Mouse (Mus musculus): ENCODE measurements around the gene Lrrn4. TPM values are rescaled to one million over a fixed set of nuclear protein-coding genes. Genes with fewer than 3 reads are reported as not detected.

Gene Lrrn4
- polyA plus RNA-seq, 1 experiment from 2014 or later: 0.90 TPM

DNA sequence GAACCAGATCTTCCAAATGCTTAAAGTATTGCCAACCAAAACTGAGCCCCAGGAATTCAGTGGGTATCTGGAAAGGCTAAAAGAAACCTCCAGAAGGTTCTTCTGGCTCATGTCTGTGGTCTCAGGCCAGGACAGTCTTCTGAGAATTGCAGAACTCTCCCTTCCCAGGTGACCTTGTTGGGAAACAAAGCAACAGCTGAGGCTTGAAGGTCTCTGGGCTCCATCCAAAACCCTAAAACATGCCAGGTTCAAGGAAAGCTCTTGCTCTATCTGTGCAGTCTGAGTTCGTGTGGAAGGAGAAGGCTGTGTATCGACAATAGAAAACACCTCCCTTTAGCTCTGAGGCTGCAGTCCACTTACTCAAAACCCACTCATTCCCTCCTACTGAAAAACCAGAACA is 24.3 kb upstream of the Lrrn4 start:
- Histone ChIP-seq H3K36me3 (ENCODE audit: control insufficient read depth, insufficient read depth) (no peaks in the 10 kb centered on the region), H3K9ac (ENCODE audit: low read depth, low read length) (no peak overlapping the region), H3K4me1 (ENCODE audit: control insufficient read depth, low read depth, low read length) (no peaks in the 10 kb centered on the region), H3K27ac (ENCODE audit: low read length) (no peak overlapping the region), H3K4me3 (ENCODE audit: low read depth, low read length) (no peak overlapping the region), H3K9me3 (replicated peaks; ENCODE audit: control insufficient read depth, low read length) (no peaks in the 10 kb centered on the region), H3K27me3 (ENCODE audit: control insufficient read depth, insufficient read depth, low read depth, low read length) (no peaks in the 10 kb centered on the region), H3K4me2 (ENCODE audit: low read depth, low read length) (no peak overlapping the region)
- 48% methylated on average over 2 of the region's 2 CpGs for WGBS (ENCODE audit: insufficient replicate concordance)
- no peak for ATAC-seq (ENCODE audit: low read depth)

DNA sequence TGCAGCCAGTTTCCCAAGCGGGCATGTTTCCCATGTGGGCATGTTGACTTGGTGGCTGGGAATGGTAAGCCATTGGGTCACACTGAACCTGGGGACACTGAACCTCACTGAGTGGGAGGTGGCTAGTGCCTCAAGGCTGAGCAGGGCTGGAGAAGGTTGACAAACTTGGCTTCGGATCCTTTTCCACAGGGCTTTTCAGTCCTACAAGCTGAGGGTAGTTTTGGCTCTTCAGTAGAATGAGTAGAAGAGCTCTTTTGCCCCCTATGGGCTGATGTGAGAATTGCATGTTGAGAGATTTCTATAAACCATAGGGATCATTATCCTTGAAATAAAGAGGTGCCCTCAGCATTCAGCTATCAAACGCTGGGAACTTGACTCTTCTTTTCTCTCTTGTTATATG is 22.8 kb upstream of the Lrrn4 start:
- H3K4me3 ChIP-seq (ENCODE audit: low read depth, low read length): no peak overlapping the region
- no peak overlapping the region for H3K27ac ChIP-seq (ENCODE audit: low read length)
- 27% methylated on average over 3 of the region's 3 CpGs for WGBS (ENCODE audit: insufficient replicate concordance)
- H3K27me3 ChIP-seq (ENCODE audit: control insufficient read depth, insufficient read depth, low read depth, low read length): no peaks in the 10 kb centered on the region
- H3K9me3 ChIP-seq (replicated peaks; ENCODE audit: control insufficient read depth, low read length): no peaks in the 10 kb centered on the region
- H3K4me2 ChIP-seq (ENCODE audit: low read depth, low read length): no peak overlapping the region
- no peak overlapping the region for H3K9ac ChIP-seq (ENCODE audit: low read depth, low read length)
- H3K4me1 ChIP-seq (ENCODE audit: control insufficient read depth, low read depth, low read length): no peaks in the 10 kb centered on the region
- H3K36me3 ChIP-seq (ENCODE audit: control insufficient read depth, insufficient read depth): no peaks in the 10 kb centered on the region
- no peak for ATAC-seq (ENCODE audit: low read depth)

DNA sequence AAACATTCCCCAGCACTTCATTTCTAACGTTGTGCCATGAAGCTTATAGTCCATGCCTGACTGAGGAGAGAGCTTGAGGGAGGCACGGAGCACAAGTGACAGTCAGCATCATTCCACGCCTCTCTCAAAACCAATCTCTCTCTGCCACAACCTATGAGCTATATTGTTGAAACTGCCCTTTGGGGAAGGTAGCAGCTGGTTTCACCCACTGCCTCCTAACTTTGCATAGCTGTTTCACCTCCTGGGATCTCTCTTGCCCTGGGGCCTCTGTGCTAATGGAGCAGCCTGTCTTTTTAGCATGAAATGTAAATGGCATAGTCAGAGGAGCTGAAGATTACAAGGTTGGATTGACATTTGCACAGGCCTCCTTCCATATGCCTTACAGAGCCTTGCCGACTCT is 21.4 kb upstream of the Lrrn4 start:
- no peak overlapping the region for H3K4me2 ChIP-seq (ENCODE audit: low read depth, low read length)
- WGBS (ENCODE audit: insufficient replicate concordance): 47% methylated on average over 4 of the region's 4 CpGs
- H3K4me1 ChIP-seq (ENCODE audit: control insufficient read depth, low read depth, low read length): no peaks in the 10 kb centered on the region
- ATAC-seq (ENCODE audit: low read depth): no peak
- no peaks in the 10 kb centered on the region for H3K36me3 ChIP-seq (ENCODE audit: control insufficient read depth, insufficient read depth)
- H3K27ac ChIP-seq (ENCODE audit: low read length): no peak overlapping the region
- H3K9ac ChIP-seq (ENCODE audit: low read depth, low read length): no peak overlapping the region
- no peak overlapping the region for H3K4me3 ChIP-seq (ENCODE audit: low read depth, low read length)
- no peaks in the 10 kb centered on the region for H3K27me3 ChIP-seq (ENCODE audit: control insufficient read depth, insufficient read depth, low read depth, low read length)
- H3K9me3 ChIP-seq (replicated peaks; ENCODE audit: control insufficient read depth, low read length): no peaks in the 10 kb centered on the region

DNA sequence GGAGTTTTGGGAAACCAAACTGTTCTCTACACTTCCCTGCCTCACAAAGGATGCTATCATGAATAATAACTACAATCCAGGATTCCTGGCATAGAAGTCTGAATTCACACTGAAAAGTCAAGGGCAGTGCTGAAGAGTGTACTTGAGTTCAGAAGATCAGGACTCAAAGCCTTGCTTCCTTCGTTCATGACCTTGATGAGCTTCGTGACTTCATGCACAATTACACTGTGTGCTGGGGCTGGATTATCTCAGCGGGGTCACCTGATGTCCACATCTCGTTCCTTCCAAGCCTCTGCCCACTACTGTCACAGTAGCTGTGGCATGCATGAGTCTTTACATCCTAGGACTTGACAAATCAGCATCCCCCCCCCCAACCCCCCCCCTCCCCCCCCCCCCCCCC is 20.9 kb upstream of the Lrrn4 start:
- no peaks in the 10 kb centered on the region for H3K4me1 ChIP-seq (ENCODE audit: control insufficient read depth, low read depth, low read length)
- no peak overlapping the region for H3K4me3 ChIP-seq (ENCODE audit: low read depth, low read length)
- no peaks in the 10 kb centered on the region for H3K36me3 ChIP-seq (ENCODE audit: control insufficient read depth, insufficient read depth)
- ATAC-seq (ENCODE audit: low read depth): no peak
- 59% methylated on average over 4 of the region's 4 CpGs for WGBS (ENCODE audit: insufficient replicate concordance)
- no peaks in the 10 kb centered on the region for H3K9me3 ChIP-seq (replicated peaks; ENCODE audit: control insufficient read depth, low read length)
- no peaks in the 10 kb centered on the region for H3K27me3 ChIP-seq (ENCODE audit: control insufficient read depth, insufficient read depth, low read depth, low read length)
- no peak overlapping the region for H3K9ac ChIP-seq (ENCODE audit: low read depth, low read length)
- no peak overlapping the region for H3K27ac ChIP-seq (ENCODE audit: low read length)
- no peak overlapping the region for H3K4me2 ChIP-seq (ENCODE audit: low read depth, low read length)

DNA sequence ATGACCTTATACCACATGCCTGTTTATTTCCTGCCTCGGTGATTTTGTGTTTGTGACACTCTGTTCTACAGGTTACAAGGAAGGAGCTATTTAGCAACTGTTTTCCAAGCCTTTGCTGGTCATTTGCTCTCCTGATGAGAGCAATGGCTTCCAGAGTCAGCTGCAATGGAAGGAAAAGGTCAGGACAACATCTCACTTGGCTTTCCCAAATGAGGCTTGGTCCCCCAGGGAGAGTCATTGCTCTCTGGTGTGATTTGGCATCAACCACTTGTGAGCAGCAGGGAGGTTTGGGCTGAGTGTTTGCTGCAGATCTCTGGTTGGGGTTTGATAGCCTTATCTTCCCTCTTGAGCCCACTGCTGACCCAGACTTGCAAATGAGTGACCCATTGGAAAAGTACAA is 19.9 kb upstream of the Lrrn4 start:
- Histone ChIP-seq H3K9me3 (replicated peaks; ENCODE audit: control insufficient read depth, low read length) (no peaks in the 10 kb centered on the region), H3K27ac (ENCODE audit: low read length) (no peak overlapping the region), H3K4me3 (ENCODE audit: low read depth, low read length) (no peak overlapping the region), H3K36me3 (ENCODE audit: control insufficient read depth, insufficient read depth) (no peaks in the 10 kb centered on the region), H3K27me3 (ENCODE audit: control insufficient read depth, insufficient read depth, low read depth, low read length) (no peaks in the 10 kb centered on the region), H3K9ac (ENCODE audit: low read depth, low read length) (no peak overlapping the region), H3K4me1 (ENCODE audit: control insufficient read depth, low read depth, low read length) (no peaks in the 10 kb centered on the region), H3K4me2 (ENCODE audit: low read depth, low read length) (no peak overlapping the region)
- 41% methylated on average over 1 of the region's 1 CpGs for WGBS (ENCODE audit: insufficient replicate concordance)
- ATAC-seq (ENCODE audit: low read depth): no peak

DNA sequence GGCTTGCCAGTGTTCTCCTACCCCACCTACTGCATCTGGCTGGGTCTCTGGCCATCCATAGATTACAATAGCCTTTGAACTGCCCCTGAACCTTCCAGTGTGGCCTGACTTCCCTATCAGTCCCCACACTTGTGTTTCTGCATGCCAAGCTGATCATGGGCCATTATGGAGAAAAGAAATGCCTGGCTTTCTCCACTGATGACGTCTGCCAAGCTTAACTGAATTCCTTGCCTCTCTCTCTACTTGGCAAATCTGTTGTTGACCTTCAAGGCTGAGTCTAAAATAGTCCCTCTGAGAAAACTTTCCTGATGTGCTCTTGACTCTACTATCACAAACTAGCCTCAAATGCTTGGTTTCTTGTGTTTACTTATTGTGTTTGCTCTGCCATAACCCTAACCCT is 17.5 kb upstream of the Lrrn4 start:
- no peaks in the 10 kb centered on the region for H3K9me3 ChIP-seq (replicated peaks; ENCODE audit: control insufficient read depth, low read length)
- 21% methylated on average over 1 of the region's 1 CpGs for WGBS (ENCODE audit: insufficient replicate concordance)
- no peak for ATAC-seq (ENCODE audit: low read depth)

DNA sequence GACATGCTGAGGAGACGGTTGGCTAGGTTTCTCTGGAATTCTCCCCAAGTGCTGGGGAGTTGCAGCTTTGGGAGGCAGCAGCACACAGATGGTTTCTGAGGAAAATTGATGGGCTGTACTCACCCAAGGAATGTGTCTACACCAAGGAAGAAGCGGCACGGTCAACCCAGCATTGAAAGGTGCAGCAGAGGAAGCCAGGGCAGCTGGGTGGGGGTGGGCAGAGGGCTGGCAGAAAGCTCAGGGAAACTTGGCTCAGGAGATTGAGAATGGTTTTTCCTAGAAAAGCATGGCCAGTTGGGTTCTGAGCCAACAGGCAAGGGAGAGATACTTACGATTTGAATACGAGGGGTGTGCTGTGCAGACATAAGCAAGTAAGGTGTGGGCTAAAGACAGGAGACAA is 13.1 kb upstream of the Lrrn4 start:
- no peak overlapping the region for H3K9ac ChIP-seq (ENCODE audit: low read depth, low read length)
- H3K36me3 ChIP-seq (ENCODE audit: control insufficient read depth, insufficient read depth): no peaks in the 10 kb centered on the region
- H3K9me3 ChIP-seq (replicated peaks; ENCODE audit: control insufficient read depth, low read length): no peaks in the 10 kb centered on the region
- no peaks in the 10 kb centered on the region for H3K27me3 ChIP-seq (ENCODE audit: control insufficient read depth, insufficient read depth, low read depth, low read length)
- H3K4me2 ChIP-seq (ENCODE audit: low read depth, low read length): no peak overlapping the region
- H3K4me1 ChIP-seq (ENCODE audit: control insufficient read depth, low read depth, low read length): no peaks in the 10 kb centered on the region
- H3K4me3 ChIP-seq (ENCODE audit: low read depth, low read length): no peak overlapping the region
- H3K27ac ChIP-seq (ENCODE audit: low read length): no peak overlapping the region
- 65% methylated on average over 5 of the region's 5 CpGs for WGBS (ENCODE audit: insufficient replicate concordance)
- ATAC-seq (ENCODE audit: low read depth): no peak

More for the DNA sequence above, 17.5 kb upstream of the Lrrn4 start:
- H3K4me3 ChIP-seq (ENCODE audit: low read depth, low read length): no peak overlapping the region
- no peak overlapping the region for H3K27ac ChIP-seq (ENCODE audit: low read length)
- H3K27me3 ChIP-seq (ENCODE audit: control insufficient read depth, insufficient read depth, low read depth, low read length): no peaks in the 10 kb centered on the region
- no peak overlapping the region for H3K9ac ChIP-seq (ENCODE audit: low read depth, low read length)
- H3K4me1 ChIP-seq (ENCODE audit: control insufficient read depth, low read depth, low read length): no peaks in the 10 kb centered on the region
- no peak overlapping the region for H3K4me2 ChIP-seq (ENCODE audit: low read depth, low read length)
- no peaks in the 10 kb centered on the region for H3K36me3 ChIP-seq (ENCODE audit: control insufficient read depth, insufficient read depth)

DNA sequence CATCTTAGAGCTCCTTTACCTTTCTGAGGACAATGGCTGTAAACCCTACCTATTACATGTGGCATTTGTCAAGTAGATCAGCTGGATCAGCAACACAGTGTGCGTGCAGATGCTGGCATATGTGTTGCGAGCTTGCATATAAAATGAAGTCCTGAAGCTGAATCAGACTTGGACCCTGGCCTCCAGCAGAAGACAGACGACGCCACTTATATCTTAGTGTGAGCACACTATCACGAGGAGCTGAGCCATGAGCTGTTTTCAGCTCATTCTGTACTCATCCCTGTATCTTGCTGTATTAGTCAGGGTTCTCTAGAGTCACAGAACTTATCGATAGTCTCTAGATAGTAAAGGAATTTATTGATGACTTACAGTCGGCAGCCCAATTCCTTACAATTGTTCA is 4.6 kb upstream of the Lrrn4 start:
- Histone ChIP-seq H3K4me3 (ENCODE audit: low read depth, low read length) (no peak overlapping the region), H3K27me3 (ENCODE audit: control insufficient read depth, insufficient read depth, low read depth, low read length) (peaks cover 7% of the 10 kb centered on the region), H3K27ac (ENCODE audit: low read length) (no peak overlapping the region), H3K9ac (ENCODE audit: low read depth, low read length) (no peak overlapping the region), H3K4me2 (ENCODE audit: low read depth, low read length) (no peak overlapping the region), H3K4me1 (ENCODE audit: control insufficient read depth, low read depth, low read length) (no peaks in the 10 kb centered on the region), H3K36me3 (ENCODE audit: control insufficient read depth, insufficient read depth) (no peaks in the 10 kb centered on the region), H3K9me3 (replicated peaks; ENCODE audit: control insufficient read depth, low read length) (no peaks in the 10 kb centered on the region)
- 64% methylated on average over 6 of the region's 7 CpGs for WGBS (ENCODE audit: insufficient replicate concordance)
- ATAC-seq (ENCODE audit: low read depth): no peak

DNA sequence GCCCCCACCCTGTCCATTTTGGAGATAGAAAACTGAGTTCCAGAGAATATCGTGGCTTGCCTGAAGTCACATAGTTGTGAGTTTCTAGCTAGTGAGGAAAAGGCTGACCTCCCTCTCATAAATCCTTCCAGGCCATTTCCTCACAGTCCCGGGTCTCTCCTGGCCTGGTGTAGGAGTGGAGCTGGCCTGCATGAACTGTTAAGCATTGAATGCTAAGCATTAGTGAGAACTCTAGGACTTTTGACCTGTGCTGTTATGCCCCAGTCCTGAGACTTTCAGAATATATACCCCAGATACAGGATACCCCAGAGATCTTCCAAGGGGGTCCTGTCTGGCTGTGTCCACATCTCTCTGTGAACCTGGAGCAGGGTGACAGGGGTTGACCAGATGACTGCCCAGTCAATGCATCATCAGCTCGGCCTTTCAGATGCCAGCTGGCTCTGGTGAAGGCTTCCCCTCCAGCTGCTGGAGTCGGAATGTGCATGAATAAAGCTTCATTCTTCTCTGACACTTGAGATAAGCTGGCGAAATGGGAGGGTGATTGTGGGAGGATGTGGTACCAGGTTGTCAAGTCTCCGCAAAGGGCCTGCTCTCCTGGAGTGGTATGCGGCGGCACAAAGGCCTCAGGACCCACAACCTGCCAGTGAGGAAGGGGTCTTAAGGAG is 3.7 kb upstream of the Lrrn4 start:
- Histone ChIP-seq H3K36me3 (ENCODE audit: control insufficient read depth, insufficient read depth) (no peaks in the 10 kb centered on the region), H3K27ac (ENCODE audit: low read length) (no peak overlapping the region), H3K9ac (ENCODE audit: low read depth, low read length) (no peak overlapping the region), H3K4me1 (ENCODE audit: control insufficient read depth, low read depth, low read length) (no peaks in the 10 kb centered on the region), H3K27me3 (ENCODE audit: control insufficient read depth, insufficient read depth, low read depth, low read length) (peaks cover 16% of the 10 kb centered on the region), H3K4me3 (ENCODE audit: low read depth, low read length) (no peak overlapping the region), H3K4me2 (ENCODE audit: low read depth, low read length) (no peak overlapping the region), H3K9me3 (replicated peaks; ENCODE audit: control insufficient read depth, low read length) (no peaks in the 10 kb centered on the region)
- WGBS (ENCODE audit: insufficient replicate concordance): 45% methylated on average over 8 of the region's 8 CpGs
- ATAC-seq (ENCODE audit: low read depth): no peak

Measured in liver, embryonic 16.5 days (tissue).